Mouse (Mus musculus): Measurements from ENCODE around the gene Nmi.
"Not testable (repeated sequence)": the region's sequence is repeated elsewhere in the genome, so short reads cannot be mapped to it uniquely, and the experiment has no call there.

Nmi gene

DNA sequence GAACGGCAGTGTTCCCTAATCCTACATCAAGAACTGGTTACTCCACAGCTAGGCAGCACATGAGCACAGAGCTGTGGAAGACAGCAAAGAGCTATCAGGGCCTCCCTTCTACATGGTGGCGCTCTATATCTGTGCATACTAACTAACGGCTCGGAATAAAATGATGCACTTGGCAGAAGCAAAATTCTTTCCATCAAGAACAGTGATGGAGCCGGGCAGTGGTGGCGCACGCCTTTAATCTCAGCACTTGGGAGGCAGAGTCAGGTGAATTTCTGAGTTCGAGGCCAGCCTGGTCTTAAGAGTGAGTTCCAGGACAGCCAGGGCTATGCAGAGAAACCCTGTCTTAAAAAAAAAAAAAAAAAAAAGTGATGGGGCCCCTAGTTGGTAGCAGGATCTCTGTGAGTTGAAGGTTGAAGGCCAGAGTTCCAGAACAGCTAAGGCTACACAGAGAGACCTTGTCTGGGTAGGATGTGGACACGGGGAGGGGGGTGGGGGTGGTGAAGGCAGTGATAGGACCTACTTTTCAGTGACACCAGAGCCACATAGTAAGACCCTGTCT is at the start of gene Nmi:
Gene Nmi, minus strand, starts transcription at position 85 of the 559 bp plus-strand sequence.
- DNase-seq, result peak; percentile 33

DNA sequence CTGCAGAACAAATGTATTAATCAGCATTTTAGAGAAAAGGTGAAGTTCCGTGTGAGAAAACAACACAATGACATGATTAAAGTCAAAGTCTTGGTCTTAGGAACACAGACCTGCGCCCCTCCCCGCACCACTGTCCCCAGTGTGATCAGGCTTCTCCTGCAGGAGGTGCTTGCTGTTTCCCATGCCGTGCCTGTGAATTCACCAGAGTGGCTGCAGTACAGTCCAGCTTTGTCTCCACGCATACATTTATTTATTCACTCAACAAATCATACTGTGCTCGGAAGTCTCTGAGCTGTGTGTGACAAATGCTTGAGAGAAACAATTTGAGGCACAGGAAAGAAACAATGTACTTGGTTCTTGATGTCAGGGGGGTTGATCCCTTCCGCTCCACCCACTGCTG is 43.1 kb upstream of the Nmi start:
- DNase-seq, result no peak

DNA sequence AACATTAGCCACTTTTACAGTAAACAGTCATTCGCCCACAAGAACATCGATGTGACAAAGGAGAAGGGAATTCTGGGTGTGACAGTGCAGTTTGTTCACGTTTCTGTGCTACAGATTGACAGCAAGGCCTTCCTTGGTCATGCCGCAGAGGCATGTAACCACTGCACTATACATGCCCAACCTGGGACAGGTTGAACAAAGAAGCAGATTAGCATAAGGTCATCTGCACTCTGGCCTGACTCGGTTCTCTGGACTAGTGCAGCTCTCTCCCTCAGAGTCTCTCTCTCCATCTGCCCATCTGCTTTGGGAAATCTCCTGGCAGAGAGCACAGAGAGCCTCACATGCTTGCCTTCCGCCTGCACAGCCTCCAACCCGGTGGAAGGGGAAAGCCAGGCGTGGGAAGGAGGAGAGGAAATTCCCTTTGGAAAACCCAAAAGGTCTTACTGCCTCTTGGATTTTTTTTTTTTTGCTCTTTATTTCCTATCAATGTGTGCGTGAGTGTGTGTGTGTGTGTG is 40.1 kb upstream of the Nmi start:
- no peak for DNase-seq

DNA sequence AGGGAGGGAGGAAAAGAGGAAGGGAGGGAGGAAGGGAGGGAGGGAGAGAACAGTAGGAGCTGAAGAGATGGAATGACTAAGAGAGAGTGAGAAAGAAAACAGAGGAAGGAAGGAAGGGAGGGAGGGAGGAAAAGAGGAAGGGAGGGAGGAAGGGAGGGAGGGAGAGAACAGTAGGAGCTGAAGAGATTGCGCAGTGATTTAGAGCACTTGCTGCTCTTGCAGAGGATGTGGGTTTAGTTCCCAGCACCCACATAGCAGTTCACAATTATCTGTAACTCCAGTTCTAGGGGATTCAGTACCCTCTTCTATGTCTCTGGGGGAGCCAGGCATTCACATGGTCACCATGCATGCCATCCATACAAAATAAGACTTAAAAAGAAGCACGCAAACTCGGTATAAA is 38.5 kb upstream of the Nmi start:
- DNase-seq, result not testable (repeated sequence)

DNA sequence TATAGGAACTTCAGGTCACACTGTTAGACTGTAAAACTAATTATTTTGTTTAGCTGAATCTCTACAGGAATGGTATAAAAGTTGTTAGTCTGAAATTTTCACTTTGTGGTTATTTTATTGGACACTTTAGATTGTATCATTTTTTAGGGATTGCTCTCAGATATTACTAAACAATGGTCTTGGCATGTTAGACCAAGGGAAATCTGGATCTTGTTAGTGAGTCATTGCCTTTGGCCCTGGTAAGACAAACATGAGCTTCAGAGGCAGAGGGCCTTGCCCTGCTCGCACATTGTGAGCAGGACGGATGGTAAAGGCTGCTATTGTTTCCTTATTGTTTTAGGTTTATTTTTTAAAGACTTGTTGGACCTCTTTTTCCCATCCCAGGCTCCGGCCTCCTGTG is 33.1 kb upstream of the Nmi start:
- DNase-seq, result no peak

DNA sequence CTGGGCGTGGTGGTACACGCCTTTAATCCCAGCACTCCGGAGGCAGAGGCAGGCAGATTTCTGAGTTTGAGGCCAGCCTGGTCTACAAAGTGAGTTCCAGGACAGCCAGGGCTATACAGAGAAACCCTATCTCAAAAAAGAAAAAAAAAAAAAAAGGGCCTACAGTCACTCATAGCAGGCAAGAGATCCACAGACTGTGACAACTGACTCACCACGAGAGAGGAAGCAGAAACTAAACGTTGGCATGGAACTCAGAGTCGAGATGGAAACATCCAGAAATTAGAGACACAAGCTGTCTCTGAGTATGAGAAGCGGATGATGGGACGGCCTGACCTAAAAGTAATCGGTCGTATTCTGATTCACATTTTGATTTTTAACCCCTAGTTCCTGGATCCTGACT is 29.0 kb upstream of the Nmi start:
- not testable (repeated sequence) for DNase-seq

DNA sequence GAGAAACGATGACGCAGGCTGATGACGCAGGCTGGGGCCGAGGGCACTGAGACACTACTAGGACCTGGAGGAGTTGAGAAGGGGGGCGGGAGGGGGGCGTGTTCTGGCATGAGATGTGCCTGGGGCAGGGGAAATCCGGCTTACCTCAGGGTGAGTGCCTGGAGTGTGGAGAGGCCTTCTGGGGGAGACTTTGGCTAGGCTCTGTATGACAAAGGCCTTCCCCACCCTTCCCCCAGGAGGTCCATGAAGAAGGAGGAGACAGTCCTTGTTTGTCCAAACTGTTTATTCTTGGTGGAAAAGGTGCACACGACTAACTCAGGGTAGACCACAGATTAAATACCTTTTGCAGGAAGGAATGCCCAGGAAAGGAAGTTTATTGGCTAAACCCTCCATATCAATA is 28.2 kb upstream of the Nmi start:
- DNase-seq, result no peak

DNA sequence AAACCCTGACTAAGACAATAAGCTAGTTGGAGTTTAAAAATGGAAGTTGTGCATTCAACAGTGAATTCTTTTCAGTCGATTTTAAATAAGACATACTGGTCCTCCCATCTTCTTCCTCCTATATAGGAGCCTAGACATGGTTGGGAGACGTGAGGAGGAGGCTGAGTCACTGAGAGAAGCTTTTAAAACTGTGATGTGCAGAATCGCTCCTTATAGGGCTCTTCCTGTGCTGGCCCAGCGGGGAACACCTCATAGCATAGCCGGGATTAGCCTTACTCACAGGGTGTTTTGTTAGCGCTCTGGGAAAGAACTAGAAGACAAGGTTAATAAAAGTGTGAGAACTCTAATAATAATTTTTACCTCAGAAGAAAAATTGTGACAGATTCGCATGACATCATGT is 26.7 kb upstream of the Nmi start:
- DNase-seq, result no peak

DNA sequence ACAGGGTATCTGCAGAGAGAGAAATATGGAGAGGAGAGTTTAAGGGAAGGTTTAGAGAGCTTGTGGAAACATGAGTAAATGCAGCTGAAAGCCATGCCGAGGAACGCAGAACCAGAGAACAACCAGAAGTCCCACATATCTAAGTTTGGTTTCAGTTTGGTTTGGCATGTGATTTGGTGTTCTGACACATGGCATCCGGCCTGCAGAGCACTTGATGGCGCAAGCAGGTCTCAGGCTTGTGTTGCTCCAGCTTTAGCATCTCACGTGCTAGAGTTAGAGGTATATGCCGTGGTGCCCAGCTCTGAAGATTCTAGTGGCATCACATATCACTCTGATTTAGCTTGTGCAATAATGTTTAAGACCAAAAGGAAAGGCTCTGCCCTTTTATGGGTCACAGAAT is 18.2 kb upstream of the Nmi start:
- DNase-seq, result no peak

DNA sequence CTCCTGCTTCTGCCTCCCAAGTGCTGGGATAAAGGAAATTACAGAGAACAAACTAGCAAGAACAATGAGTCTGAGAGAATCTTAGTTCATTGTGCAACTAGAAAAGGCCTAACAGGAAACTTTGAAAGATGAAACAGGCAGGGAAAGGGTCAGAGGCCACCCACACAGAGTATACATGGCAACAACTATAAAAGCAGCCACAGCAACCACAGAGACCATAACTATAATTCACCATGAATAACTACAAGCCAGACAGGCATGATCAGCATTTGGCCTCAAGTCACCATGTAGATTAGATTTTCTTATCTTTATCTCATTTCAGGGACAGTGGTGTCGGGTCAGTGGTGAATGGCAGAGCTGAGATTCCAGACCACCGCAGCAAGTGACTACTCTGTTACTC is 16.3 kb upstream of the Nmi start:
- no peak for DNase-seq

DNA sequence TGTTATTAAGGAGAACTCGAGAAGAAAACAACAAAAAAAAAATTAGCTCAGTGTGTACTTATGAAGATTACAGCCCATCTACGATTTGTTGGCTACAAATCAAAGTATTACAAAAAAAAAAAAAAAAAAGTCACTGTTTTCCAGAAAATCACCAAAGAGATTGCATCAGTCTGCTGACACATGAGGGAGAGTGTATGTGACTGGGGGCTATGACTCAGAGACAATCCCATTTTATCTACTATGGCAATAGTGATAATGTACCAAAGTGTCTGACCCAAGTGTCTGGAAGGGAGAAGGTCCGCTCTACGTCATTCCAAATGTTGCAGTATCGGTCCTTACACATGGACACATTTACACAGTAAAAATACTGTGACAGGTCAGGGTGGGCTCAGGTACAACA is 13.4 kb upstream of the Nmi start:
- DNase-seq, result no peak

DNA sequence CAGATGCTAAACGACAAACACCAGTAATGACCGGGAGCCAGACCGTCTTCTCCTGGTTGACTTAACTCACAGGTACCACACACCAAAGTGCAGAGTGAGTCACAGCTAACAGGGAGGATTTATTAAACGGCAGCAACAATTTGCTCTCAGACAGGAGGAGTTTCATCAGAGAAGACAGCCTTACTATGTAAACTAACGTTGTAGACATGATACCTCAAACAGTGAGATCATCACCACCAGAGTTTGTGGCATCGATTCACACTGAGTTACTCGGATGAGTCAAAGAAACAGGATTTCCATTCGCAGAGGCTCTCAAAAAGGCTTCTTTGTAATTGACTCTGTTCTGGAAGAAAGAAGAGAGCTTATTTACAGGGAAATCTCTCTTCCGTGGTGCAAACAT is 12.9 kb upstream of the Nmi start:
- DNase-seq, result no peak

DNA sequence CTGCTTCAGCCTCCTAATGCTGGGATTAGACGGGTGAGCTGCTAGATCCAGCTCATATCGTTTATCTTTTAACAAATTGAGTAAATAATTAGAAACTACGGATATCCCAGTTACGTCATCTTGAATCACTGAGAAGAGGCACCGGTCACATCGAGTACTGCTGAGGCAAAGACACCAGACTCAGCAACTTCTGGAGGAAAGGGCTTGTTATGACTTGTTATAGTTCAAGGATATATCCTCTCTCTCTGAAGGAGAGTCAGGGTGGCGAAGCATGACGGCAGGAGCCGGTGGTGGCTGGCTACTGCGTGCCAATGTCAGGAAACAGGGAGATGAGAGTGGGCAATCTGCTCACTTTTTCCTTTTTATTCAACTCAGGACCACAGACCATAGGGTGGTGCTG is 11.9 kb upstream of the Nmi start:
- DNase-seq, result no peak

DNA sequence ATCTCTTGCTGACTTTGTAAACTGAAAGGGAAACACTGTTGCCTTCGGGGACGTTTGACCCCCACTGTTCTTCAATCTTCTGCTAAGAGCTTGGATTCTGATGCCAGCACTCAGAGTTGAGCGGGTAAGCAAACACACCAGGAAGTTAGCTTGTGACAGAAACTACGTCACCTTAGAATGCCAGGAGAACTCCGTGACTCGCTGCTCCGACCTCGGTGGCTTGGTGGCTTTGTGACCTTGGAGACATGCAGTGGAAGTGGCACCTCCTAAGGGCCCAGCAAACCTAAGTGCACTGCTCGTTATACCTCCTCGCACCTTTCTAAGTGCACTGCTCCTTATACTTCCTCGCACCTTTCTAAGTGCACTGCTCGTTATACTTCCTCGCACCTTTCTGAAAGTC is 9.0 kb upstream of the Nmi start:
- no peak for DNase-seq

DNA sequence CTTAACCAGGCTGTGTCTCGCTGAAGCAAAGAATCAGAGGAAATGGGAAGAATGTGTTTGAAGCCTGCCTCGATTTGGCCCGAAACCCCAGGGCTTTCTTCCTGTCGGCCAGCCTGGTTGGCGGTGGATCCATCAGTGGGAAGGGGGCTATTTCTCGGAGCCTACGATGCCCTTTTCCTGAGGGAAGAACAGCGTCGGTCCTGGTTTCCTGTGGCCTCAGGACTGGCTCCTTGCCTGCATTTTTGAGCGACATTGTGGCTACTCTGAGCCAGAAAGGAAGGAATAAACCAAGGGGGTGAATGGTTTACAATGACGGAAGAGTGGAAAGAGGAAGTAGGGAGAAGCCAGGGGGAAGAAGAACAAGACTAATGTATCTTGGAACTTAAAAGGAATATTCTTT is 8.3 kb upstream of the Nmi start:
- DNase-seq, result no peak

DNA sequence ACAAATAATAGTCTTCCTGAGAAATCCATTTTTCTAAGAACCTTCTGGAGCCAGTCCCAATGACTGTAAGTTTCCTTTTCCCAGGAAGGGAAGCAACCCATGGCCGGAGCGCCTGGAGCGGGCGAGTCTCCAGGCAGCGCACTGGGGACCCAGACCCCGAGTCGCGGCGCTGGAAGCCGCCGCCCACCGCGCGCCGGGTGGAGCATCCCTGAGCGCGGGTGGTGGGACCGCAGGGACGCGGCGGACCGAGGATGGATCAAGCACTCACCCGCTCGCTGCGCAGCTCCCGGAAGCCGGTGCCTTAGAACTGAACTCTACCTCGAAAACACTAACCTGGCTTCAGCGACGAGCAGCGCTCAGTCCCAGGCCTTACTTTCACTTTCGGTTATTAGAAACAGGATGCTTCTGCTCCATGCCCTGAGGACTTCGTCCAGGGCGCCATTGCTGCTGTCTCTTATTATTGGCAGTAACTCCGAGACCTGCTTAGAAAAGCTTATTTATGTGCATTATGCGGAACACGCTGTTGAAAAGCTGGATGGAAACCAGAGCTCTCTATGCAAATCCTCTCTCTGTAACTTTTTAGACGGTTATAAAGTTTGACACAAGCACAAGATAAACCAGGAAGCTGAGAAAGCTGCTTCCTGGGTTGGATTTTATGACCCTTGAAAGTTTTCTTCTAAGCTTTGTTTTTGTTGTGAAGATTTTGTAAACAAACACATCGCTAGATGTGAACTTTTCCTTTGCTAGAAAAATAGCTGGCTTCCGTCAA is 469 bp downstream of the Nmi start:
- DNase-seq, result peak; percentile 65

DNA sequence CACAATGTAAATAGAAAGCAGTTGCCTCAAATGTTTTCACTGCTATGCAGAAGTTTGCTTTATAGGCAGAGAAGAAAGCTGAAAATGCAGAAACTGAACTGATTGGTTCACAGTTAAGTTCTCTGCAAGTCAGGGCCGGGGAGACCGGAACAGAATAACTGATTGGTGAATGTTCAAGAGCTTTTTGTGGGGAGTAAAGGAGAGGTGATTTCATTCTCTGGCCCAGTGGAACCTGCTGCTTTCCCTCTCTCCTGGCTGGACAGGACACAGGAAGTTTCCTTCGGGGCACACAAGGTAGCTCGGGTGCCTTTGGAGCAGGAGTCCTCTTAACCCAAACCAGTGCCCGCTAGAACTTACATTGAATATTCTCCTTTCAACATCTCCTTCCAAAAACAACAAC is 1.2 kb downstream of the Nmi start:
- DNase-seq, result peak; percentile 56

DNA sequence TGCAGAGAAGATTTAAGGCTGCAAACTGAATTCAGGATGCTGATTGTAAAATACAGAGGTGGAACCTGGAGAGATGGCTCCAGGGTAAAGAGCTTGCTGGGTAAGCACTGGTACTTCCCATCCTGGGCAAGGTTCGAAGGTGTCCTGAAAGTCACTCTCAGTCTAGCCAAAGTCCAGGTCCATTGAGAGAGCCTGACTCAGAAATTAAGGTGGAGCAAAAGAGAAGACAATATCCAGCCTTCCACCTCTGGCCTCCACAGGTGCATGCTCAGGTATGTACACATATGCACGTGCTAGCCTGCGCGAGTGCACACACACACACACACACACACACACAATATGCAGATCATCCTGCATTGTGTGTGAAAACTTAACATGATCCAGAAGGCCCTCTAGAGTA is 2.4 kb downstream of the Nmi start:
- DNase-seq, result no peak

DNA sequence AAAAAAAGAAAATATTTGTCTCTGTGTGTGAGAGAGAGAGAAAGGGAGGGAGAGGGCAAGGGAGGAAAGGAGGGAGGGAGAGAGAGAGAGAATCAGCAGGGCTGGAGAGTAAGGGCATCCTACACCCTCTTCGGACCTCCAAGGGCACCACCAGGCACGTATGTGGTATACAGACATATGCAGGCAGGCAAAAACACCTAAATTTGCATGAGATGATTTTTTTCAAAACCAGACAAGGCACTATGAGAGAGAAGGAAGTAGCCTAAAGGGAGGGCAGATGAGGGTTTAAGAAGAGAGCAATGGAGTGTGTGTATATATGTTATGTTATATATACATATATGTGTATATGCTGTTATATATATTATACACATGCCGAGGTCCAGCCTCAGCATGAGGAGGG is 6.0 kb downstream of the Nmi start:
- DNase-seq, result no peak

DNA sequence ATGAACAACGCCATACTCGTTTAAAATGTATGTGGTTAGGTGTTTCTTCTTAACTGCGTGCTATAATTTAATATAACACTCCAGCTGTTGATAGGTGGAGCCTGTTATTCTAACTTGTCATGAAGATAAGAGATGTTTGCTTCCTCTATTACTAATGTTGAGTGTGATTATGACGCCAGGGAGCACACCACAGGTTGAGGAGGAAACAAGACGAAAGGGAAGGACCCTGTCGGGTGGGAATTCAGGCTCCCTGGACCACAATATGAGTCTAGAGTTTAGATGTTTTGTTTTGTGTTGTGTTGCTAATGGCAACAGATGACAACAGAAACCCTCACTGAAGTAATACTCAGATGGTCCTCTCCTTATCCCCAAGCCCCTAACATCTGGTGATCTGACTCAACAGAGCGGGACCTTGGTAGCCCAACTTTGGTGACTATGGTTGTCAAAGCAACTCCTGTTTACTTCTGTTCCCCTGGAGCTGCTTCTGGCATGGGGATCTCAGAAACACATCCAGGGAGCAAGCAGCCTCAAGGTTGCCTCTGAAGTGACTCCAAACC is 19.6 kb downstream of the Nmi start:
- DNase-seq, result no peak

DNA sequence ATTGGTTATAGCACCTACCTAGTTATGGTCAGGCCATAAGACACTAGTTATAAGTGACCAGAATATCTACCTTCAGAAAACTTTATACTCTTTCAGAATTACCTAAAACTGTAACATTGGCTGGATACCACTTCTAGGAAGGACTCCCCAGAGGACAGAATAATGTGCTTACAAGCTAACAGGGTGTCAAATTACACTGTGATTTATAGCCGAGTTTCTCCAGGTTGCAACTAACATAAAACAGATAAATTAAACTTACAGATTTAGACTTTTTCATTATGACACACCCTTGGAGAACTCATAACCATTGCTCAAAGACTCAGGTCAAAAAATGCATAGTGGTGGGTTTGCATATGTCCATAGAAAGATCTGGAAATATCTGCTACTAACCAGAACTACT is 22.4 kb downstream of the Nmi start:
- no peak for DNase-seq

DNA sequence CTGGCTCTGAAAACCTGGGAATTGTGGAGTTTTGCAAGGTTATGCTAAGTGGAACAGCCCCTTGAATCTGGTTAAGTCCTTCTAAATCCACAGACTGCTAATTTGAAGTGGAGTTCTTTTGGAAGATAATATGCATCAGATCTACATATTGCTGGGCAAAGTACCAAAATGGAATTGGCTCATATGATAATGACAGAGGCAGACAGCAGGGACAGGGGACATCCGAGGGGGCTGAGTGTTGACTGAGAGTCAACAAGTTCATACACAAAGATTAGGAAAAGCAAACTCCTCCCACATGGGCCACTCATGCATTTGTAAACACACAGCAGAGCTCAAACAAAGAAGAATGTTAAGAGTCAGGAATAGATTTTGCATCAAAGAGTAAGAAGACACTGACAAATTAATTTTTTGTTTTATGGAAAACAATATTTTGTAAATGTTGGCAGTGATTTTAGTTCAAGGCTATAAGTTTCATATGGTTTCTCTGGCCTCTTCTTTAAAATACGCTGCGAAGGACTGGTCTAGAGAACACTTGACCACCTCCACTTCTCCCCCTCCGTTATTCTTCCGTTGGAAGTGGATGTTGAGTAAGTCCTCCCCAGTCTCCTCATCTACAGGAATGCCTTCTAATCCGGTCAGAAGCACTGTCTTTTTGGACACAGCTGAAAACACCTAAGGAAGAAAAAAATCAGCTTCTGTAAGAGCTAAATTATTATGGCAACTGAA is 25.0 kb downstream of the Nmi start:
- no peak for DNase-seq

DNA sequence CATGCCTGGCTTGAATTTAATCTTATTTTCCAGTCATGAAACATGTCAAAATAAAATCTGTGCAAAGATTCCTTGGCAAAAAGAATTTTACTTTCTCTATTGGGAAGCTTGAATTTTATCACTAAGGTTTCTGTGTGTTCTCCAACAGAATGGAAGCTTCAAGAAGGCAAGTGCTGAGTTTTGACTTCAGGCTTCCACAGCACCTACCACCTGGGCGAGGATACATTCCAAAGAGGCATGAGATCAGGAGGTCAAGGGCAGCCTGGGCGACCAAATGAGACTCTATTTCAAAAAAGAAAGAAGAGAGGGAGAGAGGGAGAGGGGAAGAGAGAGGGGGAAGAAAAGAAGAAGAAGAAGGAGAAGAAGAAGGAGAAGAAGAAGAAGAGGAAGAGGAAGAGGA is 27.5 kb downstream of the Nmi start:
- no peak for DNase-seq

DNA sequence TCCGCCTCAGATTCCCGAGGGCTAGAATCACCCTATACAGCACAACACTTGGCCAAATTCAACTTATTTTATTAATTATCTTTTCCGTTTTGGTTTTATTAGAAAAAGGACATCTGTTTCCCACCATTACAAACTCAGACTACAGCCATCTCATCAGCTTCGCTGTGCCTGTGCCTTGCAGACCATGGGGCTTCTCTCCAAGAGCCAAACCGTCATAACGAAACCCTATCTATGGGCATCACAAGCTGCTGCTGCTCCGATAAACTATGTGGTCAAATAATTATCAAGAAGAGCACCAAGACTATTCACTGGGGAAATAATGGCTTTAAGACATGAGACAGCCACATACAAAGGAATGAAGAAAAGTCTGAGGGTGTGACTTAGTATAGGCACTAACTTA is 31.5 kb downstream of the Nmi start:
- DNase-seq, result no peak
